Comparison of ENCODE assay signal across 17 mouse cellular contexts in the genomic region with DNA sequence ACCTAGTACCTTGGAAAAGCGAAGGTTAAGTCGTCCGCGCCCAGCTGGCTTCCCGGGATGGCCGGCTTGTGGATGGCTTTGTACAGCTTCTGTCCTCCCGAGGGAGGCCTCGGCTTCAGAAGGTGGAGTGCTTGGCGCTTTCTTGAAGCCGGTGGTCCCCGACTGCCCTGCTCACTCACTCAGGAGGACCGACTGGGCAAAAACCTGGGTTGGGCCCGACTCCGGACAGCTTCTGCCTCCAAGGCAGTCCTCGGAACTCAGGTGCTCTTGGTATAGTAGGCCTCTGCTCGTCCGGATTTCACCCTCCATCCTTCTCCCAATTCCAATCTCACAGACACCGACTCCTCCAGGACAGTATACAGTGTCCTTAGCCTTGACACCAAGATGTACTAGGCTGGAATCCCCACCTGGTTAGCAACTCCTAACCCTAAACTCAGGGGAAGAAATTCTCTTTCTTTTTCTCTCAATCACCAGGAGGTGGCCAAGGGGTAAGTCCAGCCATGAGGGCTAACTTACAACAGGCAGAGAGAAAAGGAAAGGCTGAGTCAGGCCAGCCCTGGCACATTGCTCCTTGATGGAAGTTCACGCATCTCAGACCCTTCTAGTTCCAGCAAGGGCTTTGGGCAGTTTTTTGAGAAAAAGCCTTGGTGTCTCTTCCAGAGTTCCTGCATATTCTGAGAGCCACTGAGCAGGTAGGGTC. TPM values are rescaled to one million over a fixed set of nuclear protein-coding genes. Genes with fewer than 3 reads are reported as not detected.
DNase-seq lines count a peak whose midpoint lies in the region; ATAC-seq lines count a peak whose summit lies in the region.
"Had no signal": no experiment of that assay in that cellular context is flagged by ENCODE, and none has a peak within 500 bp of the region (broad histone marks: within the 10 kb centered on the region; RNA-seq: fewer than 3 reads in every experiment).

No protein-coding gene starts in this region.

- H3K27ac ChIP-seq in forebrain, embryonic 11.5 days (ENCODE audit: low read depth, low read length): no peak overlapping the region
- H3K27ac ChIP-seq in forebrain, embryonic 14.5 days (ENCODE audit: low read depth, low read length): no peak overlapping the region
- no peak overlapping the region for H3K27ac ChIP-seq in kidney, embryonic 14.5 days (ENCODE audit: low read depth, low read length)
- no peak overlapping the region for H3K27ac ChIP-seq in embryonic facial prominence, embryonic 11.5 days (replicated peaks; ENCODE audit: low read depth, low read length)
- H3K27ac ChIP-seq in neural tube, embryonic 11.5 days (ENCODE audit: low read depth, low read length): no peak overlapping the region
- H3K27ac ChIP-seq: forebrain, embryonic 15.5 days; layer of hippocampus, adult 2 months; liver, embryonic 14.5 days had no signal

- peaks cover 72% of the 10 kb centered on the region for H3K27me3 ChIP-seq in forebrain, embryonic 11.5 days (ENCODE audit: control insufficient read depth, insufficient read depth, low read length)
- peaks cover 73% of the 10 kb centered on the region for H3K27me3 ChIP-seq in forebrain, embryonic 14.5 days (replicated peaks; ENCODE audit: control insufficient read depth, insufficient read depth, low read length)
- peaks cover 60% of the 10 kb centered on the region for H3K27me3 ChIP-seq in kidney, embryonic 14.5 days (ENCODE audit: control insufficient read depth, insufficient read depth, low read length)
- H3K27me3 ChIP-seq in embryonic facial prominence, embryonic 11.5 days (ENCODE audit: control insufficient read depth, insufficient read depth, low read length): peaks cover 16% of the 10 kb centered on the region
- H3K27me3 ChIP-seq in neural tube, embryonic 11.5 days (ENCODE audit: control insufficient read depth, insufficient read depth, low read length): peaks cover 83% of the 10 kb centered on the region

- no peaks in the 10 kb centered on the region for H3K36me3 ChIP-seq in forebrain, embryonic 11.5 days (ENCODE audit: control insufficient read depth, insufficient read depth, low read length)
- no peaks in the 10 kb centered on the region for H3K36me3 ChIP-seq in forebrain, embryonic 14.5 days (ENCODE audit: control insufficient read depth, insufficient read depth, low read length)
- H3K36me3 ChIP-seq in kidney, embryonic 14.5 days (ENCODE audit: control insufficient read depth, insufficient read depth, low read length): no peaks in the 10 kb centered on the region; the same call in 1 of the 2 replicates
- no peaks in the 10 kb centered on the region for H3K36me3 ChIP-seq in embryonic facial prominence, embryonic 11.5 days (replicated peaks; ENCODE audit: control insufficient read depth, insufficient read depth, low read depth, low read length)
- H3K36me3 ChIP-seq in neural tube, embryonic 11.5 days (ENCODE audit: control insufficient read depth, insufficient read depth, low read length): no peaks in the 10 kb centered on the region
- H3K36me3 ChIP-seq: forebrain, embryonic 15.5 days had no signal

- no peak for ATAC-seq in forebrain, embryonic 11.5 days (replicated peaks; ENCODE audit: low FRiP score)
- ATAC-seq in forebrain, embryonic 14.5 days: no peak
- ATAC-seq in kidney, embryonic 14.5 days (ENCODE audit: low FRiP score, low TSS enrichment): 0 out of 2 replicates have a peak, but pooled peaks have one; percentile 2
- 0 out of 2 replicates have a peak, but pooled peaks have one; percentile 36 for ATAC-seq in embryonic facial prominence, embryonic 11.5 days (replicated peaks; ENCODE audit: insufficient number of reproducible peaks, low FRiP score, low TSS enrichment, low read depth)
- no peak for ATAC-seq in neural tube, embryonic 11.5 days (ENCODE audit: insufficient read depth, low FRiP score, low TSS enrichment)
- ATAC-seq: forebrain, embryonic 15.5 days had no signal

- no peaks in the 10 kb centered on the region for H3K9me3 ChIP-seq in forebrain, embryonic 11.5 days (ENCODE audit: control insufficient read depth, low read length)
- H3K9me3 ChIP-seq in forebrain, embryonic 14.5 days (replicated peaks; ENCODE audit: control insufficient read depth, low read length): no peaks in the 10 kb centered on the region
- no peaks in the 10 kb centered on the region for H3K9me3 ChIP-seq in kidney, embryonic 14.5 days (ENCODE audit: control insufficient read depth, low read length)
- H3K9me3 ChIP-seq in embryonic facial prominence, embryonic 11.5 days (replicated peaks; ENCODE audit: control insufficient read depth, low read length): no peaks in the 10 kb centered on the region
- no peaks in the 10 kb centered on the region for H3K9me3 ChIP-seq in neural tube, embryonic 11.5 days (ENCODE audit: control insufficient read depth, low read length)
- H3K9me3 ChIP-seq: forebrain, embryonic 15.5 days had no signal

- no peak for DNase-seq in forebrain, embryonic 11.5 days (ENCODE audit: low spot score)
- DNase-seq in forebrain, embryonic 14.5 days (ENCODE audit: low spot score): no peak
- no peak for DNase-seq in kidney, adult 18-20 months
- DNase-seq in embryonic facial prominence, embryonic 11.5 days (ENCODE audit: low spot score): peak; percentile 41
- DNase-seq in neural tube, embryonic 11.5 days (ENCODE audit: low spot score): peak; percentile 36
- DNase-seq in adipocyte (ENCODE audit: low spot score): no peak
- DNase-seq in thymus, postnatal 36 days: no peak
- DNase-seq: adrenal gland, postnatal 10 days; cerebellum, postnatal 36 days; gastrocnemius, postnatal 10 days; kidney, adult 2 months; lung, postnatal 36 days; right cerebral cortex, postnatal 4 days had no signal

- H3K9ac ChIP-seq in forebrain, embryonic 11.5 days (ENCODE audit: low read length): no peak overlapping the region
- H3K9ac ChIP-seq in forebrain, embryonic 14.5 days (ENCODE audit: low read length): no peak overlapping the region
- H3K9ac ChIP-seq in kidney, embryonic 14.5 days (ENCODE audit: low read depth, low read length): peak overlapping the region; percentile 31; the same call in 1 of the 2 replicates
- no peak overlapping the region; the same call in 1 of the 2 replicates for H3K9ac ChIP-seq in embryonic facial prominence, embryonic 11.5 days (replicated peaks; ENCODE audit: low read length)
- no peak overlapping the region for H3K9ac ChIP-seq in neural tube, embryonic 11.5 days (ENCODE audit: low read length)
- H3K9ac ChIP-seq: forebrain, embryonic 15.5 days; liver, embryonic 14.5 days had no signal

- under 1% methylated on average over 19 of the region's 19 CpGs for whole genome bisulfite sequencing in forebrain, embryonic 11.5 days
- 3% methylated on average over 19 of the region's 19 CpGs for WGBS in forebrain, embryonic 14.5 days
- WGBS in kidney, embryonic 14.5 days: 2% methylated on average over 19 of the region's 19 CpGs
- WGBS in embryonic facial prominence, embryonic 11.5 days: 4% methylated on average over 19 of the region's 19 CpGs
- 3% methylated on average over 19 of the region's 19 CpGs for WGBS in neural tube, embryonic 11.5 days

- peaks cover 4% of the 10 kb centered on the region; the same call in 1 of the 2 replicates for H3K4me1 ChIP-seq in forebrain, embryonic 11.5 days (replicated peaks; ENCODE audit: control insufficient read depth, insufficient read depth, low read length)
- no peaks in the 10 kb centered on the region for H3K4me1 ChIP-seq in forebrain, embryonic 14.5 days (ENCODE audit: control insufficient read depth, insufficient read depth, low read length)
- H3K4me1 ChIP-seq in kidney, embryonic 14.5 days (ENCODE audit: control insufficient read depth, insufficient read depth, low read length): peaks cover 14% of the 10 kb centered on the region
- H3K4me1 ChIP-seq in embryonic facial prominence, embryonic 11.5 days (ENCODE audit: control insufficient read depth, insufficient read depth, low read length): peaks cover 5% of the 10 kb centered on the region
- H3K4me1 ChIP-seq in neural tube, embryonic 11.5 days (ENCODE audit: control insufficient read depth, insufficient read depth, low read length): no peaks in the 10 kb centered on the region

- no peak overlapping the region for H3K4me3 ChIP-seq in forebrain, embryonic 11.5 days (ENCODE audit: low read depth, low read length)
- no peak overlapping the region for H3K4me3 ChIP-seq in forebrain, embryonic 14.5 days (ENCODE audit: low read depth, low read length)
- H3K4me3 ChIP-seq in kidney, embryonic 14.5 days (ENCODE audit: low read length): peak overlapping the region; percentile 26; the same call in 1 of the 2 replicates
- peak overlapping the region; percentile 12 for H3K4me3 ChIP-seq in embryonic facial prominence, embryonic 11.5 days (ENCODE audit: low read depth, low read length)
- H3K4me3 ChIP-seq in neural tube, embryonic 11.5 days (ENCODE audit: low read depth, low read length): no peak overlapping the region
- H3K4me3 ChIP-seq: forebrain, embryonic 15.5 days; layer of hippocampus, adult 2 months had no signal

- 0 out of 2 replicates have a peak overlapping the region, but pooled peaks have one; percentile 1 for H3K4me2 ChIP-seq in forebrain, embryonic 11.5 days (ENCODE audit: low read depth, low read length, severe bottlenecking)
- H3K4me2 ChIP-seq in forebrain, embryonic 14.5 days (ENCODE audit: low read length): no peak overlapping the region
- peak overlapping the region; percentile 41; the same call in 1 of the 2 replicates for H3K4me2 ChIP-seq in kidney, embryonic 14.5 days (replicated peaks; ENCODE audit: low read depth, low read length)
- peak overlapping the region; percentile 14 for H3K4me2 ChIP-seq in embryonic facial prominence, embryonic 11.5 days (ENCODE audit: low read depth, low read length)
- H3K4me2 ChIP-seq in neural tube, embryonic 11.5 days (ENCODE audit: low read depth): no peak overlapping the region
- H3K4me2 ChIP-seq: forebrain, embryonic 15.5 days had no signal

RNA-seq across cellular contexts. Expression of a gene that starts 7.1 kb away (rescaled TPM):
- 12.5 and 12.6 TPM in 2 replicates for polyA plus RNA-seq in forebrain, embryonic 11.5 days (2014; fragmentation: Nextera tagmentation; extraction: Ambion mirVana)
- polyA plus RNA-seq in forebrain, embryonic 14.5 days (2014; fragmentation: Nextera tagmentation; extraction: Ambion mirVana): 0.23 TPM in 2 replicates
- polyA plus RNA-seq in kidney, embryonic 14.5 days (2014; fragmentation: Nextera tagmentation; extraction: Ambion mirVana): 21.2 and 24.5 TPM in 2 replicates
- 42.5 and 55.0 TPM in 2 replicates for polyA plus RNA-seq in embryonic facial prominence, embryonic 11.5 days (2014; fragmentation: Nextera tagmentation; extraction: Ambion mirVana)
- 1.5 and 2.1 TPM in 2 replicates for polyA plus RNA-seq in neural tube, embryonic 11.5 days (2014; fragmentation: Nextera tagmentation; extraction: Ambion mirVana)

Comparison
In these comparisons a context has a peak if more than half of its experiments do, and no peak if none do; other contexts are left out.
1. H3K4me2 ChIP-seq: peak in forebrain, embryonic 11.5 days (single experiment), kidney, embryonic 14.5 days (single experiment) and embryonic facial prominence, embryonic 11.5 days (single experiment); none in forebrain, embryonic 14.5 days (single experiment) and neural tube, embryonic 11.5 days (single experiment).
2. ATAC-seq: peak in kidney, embryonic 14.5 days (single experiment) and embryonic facial prominence, embryonic 11.5 days (single experiment); none in forebrain, embryonic 11.5 days (single experiment), forebrain, embryonic 14.5 days (single experiment) and neural tube, embryonic 11.5 days (single experiment).
3. DNase-seq: peak in embryonic facial prominence, embryonic 11.5 days (single experiment) and neural tube, embryonic 11.5 days (single experiment); none in forebrain, embryonic 11.5 days (single experiment), forebrain, embryonic 14.5 days (single experiment), kidney, adult 18-20 months (single experiment), adipocyte (single experiment) and thymus, postnatal 36 days (0 of 2).
4. H3K4me3 ChIP-seq: peak in kidney, embryonic 14.5 days (single experiment) and embryonic facial prominence, embryonic 11.5 days (single experiment); none in forebrain, embryonic 11.5 days (single experiment), forebrain, embryonic 14.5 days (single experiment) and neural tube, embryonic 11.5 days (single experiment).